Mouse (Mus musculus): Measurements from ENCODE around the gene Prpf8.

DNA sequence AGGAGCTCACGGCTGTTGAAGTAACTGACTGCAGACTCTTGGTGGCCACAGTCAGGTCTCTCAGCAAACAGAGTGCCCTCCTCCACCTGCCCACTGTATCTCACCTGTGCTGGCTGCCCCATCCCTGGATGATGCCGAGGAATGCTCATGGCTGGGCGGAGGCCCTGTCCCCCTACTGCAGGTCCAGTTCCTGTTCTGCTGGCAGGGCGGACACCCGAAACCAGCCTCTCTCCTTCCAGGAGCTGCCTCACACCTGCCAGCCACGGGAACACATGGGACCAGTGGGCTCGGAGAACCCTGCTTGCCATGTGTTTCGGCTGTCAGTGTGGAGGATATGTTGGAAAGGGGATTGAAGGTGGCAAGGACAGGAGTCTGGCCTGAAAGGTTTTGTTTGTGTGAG is 53.6 kb downstream of the Prpf8 start:
- no peak for TF ChIP-seq CTCF (IDR thresholded peaks at IDR 0.05; ENCODE audit: control insufficient read depth, insufficient read depth, low read length)
- TF ChIP-seq POLR2A (IDR thresholded peaks at IDR 0.05; ENCODE audit: borderline replicate concordance, control insufficient read depth, low read depth, low read length): no peak
